In genomic region chr4:43401486-43401885, GRCm38 (mm10) we compare ENCODE assay signal across 12 mouse cellular contexts. TPM values are rescaled to one million over a fixed set of nuclear protein-coding genes. Genes with fewer than 3 reads are reported as not detected.
DNase-seq lines count a peak whose midpoint lies in the region; ATAC-seq and TF ChIP-seq lines count a peak whose summit lies in the region.
"Had no signal": no experiment of that assay in that cellular context is flagged by ENCODE, and none has a peak within 500 bp of the region (broad histone marks: within the 10 kb centered on the region; RNA-seq: fewer than 3 reads in every experiment).

No protein-coding gene starts in this region.

- H3K4me3 ChIP-seq in heart, embryonic 15.5 days: no peak overlapping the region
- no peak overlapping the region for H3K4me3 ChIP-seq in lung, postnatal 0 days (ENCODE audit: low read depth, low read length)
- H3K4me3 ChIP-seq in embryonic facial prominence, embryonic 15.5 days (replicated peaks): 0 out of 2 replicates have a peak overlapping the region, but pooled peaks have one; percentile 2
- no peak overlapping the region; the same call in 1 of the 2 replicates for H3K4me3 ChIP-seq in stomach, embryonic 15.5 days (replicated peaks)

- no peaks in the 10 kb centered on the region for H3K27me3 ChIP-seq in heart, embryonic 15.5 days
- H3K27me3 ChIP-seq in lung, postnatal 0 days (replicated peaks; ENCODE audit: insufficient read depth, low read length): no peaks in the 10 kb centered on the region
- no peaks in the 10 kb centered on the region for H3K27me3 ChIP-seq in embryonic facial prominence, embryonic 15.5 days
- no peaks in the 10 kb centered on the region for H3K27me3 ChIP-seq in stomach, embryonic 15.5 days (replicated peaks)

- ATAC-seq in heart, embryonic 15.5 days (replicated peaks; ENCODE audit: insufficient number of reproducible peaks, insufficient read depth, low FRiP score, low read depth): no peak
- ATAC-seq in lung, postnatal 0 days: no peak
- ATAC-seq in embryonic facial prominence, embryonic 15.5 days (ENCODE audit: insufficient number of reproducible peaks, low FRiP score, low TSS enrichment, low read depth): no peak
- no peak for ATAC-seq in stomach, embryonic 15.5 days (ENCODE audit: insufficient read depth, low FRiP score, low read depth)

- no peak for DNase-seq in heart, adult 18-20 months
- peak; percentile 70 for DNase-seq in lung, postnatal 0 days (ENCODE audit: low spot score)
- DNase-seq in lung, postnatal 14 days: no peak
- no peak for DNase-seq in adrenal gland, postnatal 36 days
- no peak for DNase-seq in thymus, postnatal 25 days
- DNase-seq: cerebellum, postnatal 10 days; gastrocnemius, postnatal 10 days; kidney, adult 9 months had no signal

- no peaks in the 10 kb centered on the region for H3K9me3 ChIP-seq in heart, embryonic 15.5 days (replicated peaks)
- no peaks in the 10 kb centered on the region for H3K9me3 ChIP-seq in lung, postnatal 0 days (ENCODE audit: low read length)
- H3K9me3 ChIP-seq in embryonic facial prominence, embryonic 15.5 days (replicated peaks): no peaks in the 10 kb centered on the region
- no peaks in the 10 kb centered on the region for H3K9me3 ChIP-seq in stomach, embryonic 15.5 days

- no peak; the same call in none of the 2 replicates for TF ChIP-seq EP300 in lung, postnatal 0 days (IDR thresholded peaks at IDR 0.05)

- H3K4me2 ChIP-seq in heart, embryonic 15.5 days: 0 out of 2 replicates have a peak overlapping the region, but pooled peaks have one; percentile 18
- H3K4me2 ChIP-seq in lung, postnatal 0 days (replicated peaks; ENCODE audit: low read depth, low read length): 0 out of 2 replicates have a peak overlapping the region, but pooled peaks have one; percentile 1
- no peak overlapping the region for H3K4me2 ChIP-seq in embryonic facial prominence, embryonic 15.5 days (replicated peaks)
- H3K4me2 ChIP-seq in stomach, embryonic 15.5 days: peak overlapping the region; percentile 4; the same call in 1 of the 2 replicates

- TF ChIP-seq CTCF in lung, postnatal 0 days (IDR thresholded peaks at IDR 0.05): no peak

- H3K27ac ChIP-seq in heart, embryonic 15.5 days: peak overlapping the region; percentile 93
- H3K27ac ChIP-seq in lung, postnatal 0 days (ENCODE audit: low read length): peak overlapping the region; percentile 98
- peak overlapping the region; percentile 44; the same call in 1 of the 2 replicates for H3K27ac ChIP-seq in embryonic facial prominence, embryonic 15.5 days (replicated peaks)
- H3K27ac ChIP-seq in stomach, embryonic 15.5 days: peak overlapping the region; percentile 6; the same call in 1 of the 2 replicates

- H3K9ac ChIP-seq in heart, embryonic 15.5 days: no peak overlapping the region
- no peak overlapping the region for H3K9ac ChIP-seq in lung, postnatal 0 days (replicated peaks; ENCODE audit: low read depth)
- H3K9ac ChIP-seq in embryonic facial prominence, embryonic 15.5 days: no peak overlapping the region
- H3K9ac ChIP-seq in stomach, embryonic 15.5 days: no peak overlapping the region

- WGBS in heart, embryonic 15.5 days: 84% methylated on average over 10 of the region's 10 CpGs
- 80% methylated on average over 10 of the region's 10 CpGs for WGBS in lung, postnatal 0 days
- 77% methylated on average over 10 of the region's 10 CpGs for WGBS in embryonic facial prominence, embryonic 15.5 days
- WGBS in stomach, embryonic 15.5 days: 77% methylated on average over 10 of the region's 10 CpGs

- H3K4me1 ChIP-seq in heart, embryonic 15.5 days (replicated peaks): peaks cover 62% of the 10 kb centered on the region
- peaks cover 61% of the 10 kb centered on the region for H3K4me1 ChIP-seq in lung, postnatal 0 days (ENCODE audit: insufficient read depth, low read depth, low read length)
- H3K4me1 ChIP-seq in embryonic facial prominence, embryonic 15.5 days: peaks cover 51% of the 10 kb centered on the region
- peaks cover 45% of the 10 kb centered on the region for H3K4me1 ChIP-seq in stomach, embryonic 15.5 days

- H3K36me3 ChIP-seq in heart, embryonic 15.5 days: no peaks in the 10 kb centered on the region
- H3K36me3 ChIP-seq in lung, postnatal 0 days (ENCODE audit: insufficient read depth, low read length): no peaks in the 10 kb centered on the region
- H3K36me3 ChIP-seq in embryonic facial prominence, embryonic 15.5 days: no peaks in the 10 kb centered on the region
- no peaks in the 10 kb centered on the region for H3K36me3 ChIP-seq in stomach, embryonic 15.5 days

RNA-seq across cellular contexts. Expression of gene Rusc2, which starts 19.7 kb away (rescaled TPM):
- 14.7 and 17.2 TPM in 2 replicates for polyA plus RNA-seq in heart, embryonic 15.5 days (2015; fragmentation: Nextera tagmentation; extraction: Ambion mirVana)
- total RNA-seq in heart, adult 18-20 months (2021): 10 to 100 TPM; 50.5 to 53.9 TPM
- polyA plus RNA-seq in lung, postnatal 0 days (2015; fragmentation: Nextera tagmentation; extraction: Ambion mirVana): 22.2 and 23.4 TPM in 2 replicates
- 18.2 TPM in 2 replicates for polyA plus RNA-seq in embryonic facial prominence, embryonic 15.5 days (2015; fragmentation: Nextera tagmentation; extraction: Ambion mirVana)
- 16.3 and 17.2 TPM in 2 replicates for polyA plus RNA-seq in stomach, embryonic 15.5 days (2015; fragmentation: Nextera tagmentation; extraction: Ambion mirVana)
- total RNA-seq in adrenal gland, postnatal 36 days (2021): 10 to 100 TPM; 37.2 to 50.1 TPM

RNA-seq across cellular contexts. Expression of gene Fam166b, which starts 27.4 kb away (rescaled TPM):
- 0.16 and 0.18 TPM in 2 replicates for polyA plus RNA-seq in heart, embryonic 15.5 days (2015; fragmentation: Nextera tagmentation; extraction: Ambion mirVana)
- total RNA-seq in heart, adult 18-20 months (2021): under 1 TPM in 1 of 2 experiments, not detected in 1; 0.26 TPM
- 4.6 and 6.8 TPM in 2 replicates for polyA plus RNA-seq in lung, postnatal 0 days (2015; fragmentation: Nextera tagmentation; extraction: Ambion mirVana)
- polyA plus RNA-seq in embryonic facial prominence, embryonic 15.5 days (2015; fragmentation: Nextera tagmentation; extraction: Ambion mirVana): 0.41 and 0.44 TPM in 2 replicates
- 0.22 TPM in 1 of 2 replicates, not detected in the other for polyA plus RNA-seq in stomach, embryonic 15.5 days (2015; fragmentation: Nextera tagmentation; extraction: Ambion mirVana)
- under 1 TPM in 1 of 2 experiments, not detected in 1; 0.92 TPM for total RNA-seq in adrenal gland, postnatal 36 days (2021)
- total RNA-seq: gastrocnemius, postnatal 10 days had no signal
- polyA plus RNA-seq: liver, embryonic 16.5 days had no signal

RNA-seq across cellular contexts. Expression of gene Tesk1, which starts 40.3 kb away (rescaled TPM):
- polyA plus RNA-seq in heart, embryonic 15.5 days (2015; fragmentation: Nextera tagmentation; extraction: Ambion mirVana): 3.1 and 5.8 TPM in 2 replicates
- 10 to 100 TPM; 30.8 to 32.7 TPM for total RNA-seq in heart, adult 18-20 months (2021)
- 7.3 and 8.0 TPM in 2 replicates for polyA plus RNA-seq in lung, postnatal 0 days (2015; fragmentation: Nextera tagmentation; extraction: Ambion mirVana)
- 9.2 and 9.3 TPM in 2 replicates for polyA plus RNA-seq in embryonic facial prominence, embryonic 15.5 days (2015; fragmentation: Nextera tagmentation; extraction: Ambion mirVana)
- polyA plus RNA-seq in stomach, embryonic 15.5 days (2015; fragmentation: Nextera tagmentation; extraction: Ambion mirVana): 6.2 and 7.4 TPM in 2 replicates
- 10 to 100 TPM; 52.2 to 65.5 TPM for total RNA-seq in adrenal gland, postnatal 36 days (2021)

RNA-seq across cellular contexts. Expression of gene Cd72, which starts 52.9 kb away (rescaled TPM):
- 2.1 and 5.2 TPM in 2 replicates for polyA plus RNA-seq in heart, embryonic 15.5 days (2015; fragmentation: Nextera tagmentation; extraction: Ambion mirVana)
- total RNA-seq in heart, adult 18-20 months (2021): 1 to 10 TPM in 1 of 2 experiments, under 1 TPM in 1; 0.82 to 4.7 TPM
- polyA plus RNA-seq in lung, postnatal 0 days (2015; fragmentation: Nextera tagmentation; extraction: Ambion mirVana): 2.7 and 3.1 TPM in 2 replicates
- 3.1 and 3.8 TPM in 2 replicates for polyA plus RNA-seq in embryonic facial prominence, embryonic 15.5 days (2015; fragmentation: Nextera tagmentation; extraction: Ambion mirVana)
- 3.3 and 5.2 TPM in 2 replicates for polyA plus RNA-seq in stomach, embryonic 15.5 days (2015; fragmentation: Nextera tagmentation; extraction: Ambion mirVana)
- 1 to 10 TPM; 2.7 to 3.4 TPM for total RNA-seq in adrenal gland, postnatal 36 days (2021)

Comparison
In these comparisons a context has a peak if more than half of its experiments do, and no peak if none do; other contexts are left out.
1. H3K27ac ChIP-seq: peak in every context shown above with its lines; median percentile 98 in lung, postnatal 0 days; 93 in heart, embryonic 15.5 days; 44 in embryonic facial prominence, embryonic 15.5 days; 6 in stomach, embryonic 15.5 days.